Mouse (Mus musculus) hindbrain, embryonic 12.5 days (tissue): ENCODE measurements around the gene Pan3. TPM values are rescaled to one million over a fixed set of nuclear protein-coding genes. Genes with fewer than 3 reads are reported as not detected.

Experiments used
- ATAC-seq: fragments of 200-750 bp; cut with Nextera tagmentation; 2 replicates; pipeline ENCODE4 v1.8.0; 2017; ENCODE audit warnings: moderate TSS enrichment; ENCODE audit not compliant: low FRiP score
- H3K27ac ChIP-seq: fragments of 300-500 bp; sonication (generic); 2 replicates; pipeline ENCODE4 v1.5.1; 2016; ENCODE audit warnings: mild to moderate bottlenecking
- H3K27me3 ChIP-seq: fragments of 300-500 bp; sonication (generic); 2 replicates; pipeline ENCODE4 v1.6.1; 2016; ENCODE audit warnings: mild to moderate bottlenecking
- H3K36me3 ChIP-seq: fragments of 300-500 bp; sonication (generic); 2 replicates; pipeline ENCODE4 v1.6.1; 2016; ENCODE audit warnings: mild to moderate bottlenecking
- H3K4me1 ChIP-seq: fragments of 300-500 bp; sonication (generic); 2 replicates; pipeline ENCODE4 v1.6.1; 2016
- H3K4me2 ChIP-seq: fragments of 300-500 bp; sonication (generic); replicated peaks from 2 replicates; pipeline ENCODE4 v1.6.1; 2016; ENCODE audit warnings: mild to moderate bottlenecking
- H3K4me3 ChIP-seq: fragments of 300-500 bp; sonication (generic); 2 replicates; pipeline ENCODE4 v1.5.1; 2016; ENCODE audit warnings: mild to moderate bottlenecking
- H3K9ac ChIP-seq: fragments of 300-500 bp; sonication (generic); 2 replicates; pipeline ENCODE4 v1.6.1; 2016; ENCODE audit warnings: mild to moderate bottlenecking, moderate library complexity
- H3K9me3 ChIP-seq: fragments of 300-500 bp; sonication (generic); replicated peaks from 2 replicates; pipeline ENCODE4 v1.6.1; 2016; ENCODE audit warnings: mild to moderate bottlenecking
- WGBS: fragments of 180-500 bp; shearing (Covaris S2); methylation state at CpG from one replicate; pipeline ENCODE4 v1.1.7; 2016; 5-methylcytosine and 5-hydroxymethylcytosine counted together
- polyA plus RNA-seq: library from polyadenylated mRNA; unstranded; fragments of >200 nt; fragmentation: Nextera tagmentation; extraction: Ambion mirVana; gene quantifications from 2 replicates; pipeline ENCODE4 v1.2.1, GENCODE M21; 2016

Gene Pan3
- polyA plus RNA-seq, 1 experiment from 2014 or later = 56.4 TPM

- 82% methylated on average over 5 of the region's 5 CpGs for WGBS
- no peak for ATAC-seq
- H3K4me1 ChIP-seq = no peaks in the 10 kb centered on the region
- no peaks in the 10 kb centered on the region for H3K9me3 ChIP-seq
- no peak overlapping the region for H3K27ac ChIP-seq
- no peak overlapping the region for H3K4me2 ChIP-seq
- H3K36me3 ChIP-seq = no peaks in the 10 kb centered on the region
- no peak overlapping the region for H3K9ac ChIP-seq
- H3K27me3 ChIP-seq = peaks cover 8% of the 10 kb centered on the region
- no peak overlapping the region for H3K4me3 ChIP-seq
These were observed 23.8 kb upstream of the Pan3 start for GRCm38 (mm10) chr5:147406135-147406534.

- Histone ChIP-seq H3K9me3 (no peaks in the 10 kb centered on the region), H3K4me1 (no peaks in the 10 kb centered on the region), H3K36me3 (no peaks in the 10 kb centered on the region), H3K27ac (no peak overlapping the region), H3K9ac (no peak overlapping the region), H3K27me3 (no peaks in the 10 kb centered on the region; the same call in 1 of the 2 replicates), H3K4me3 (0 out of 2 replicates have a peak overlapping the region, but pooled peaks have one; percentile 8), H3K4me2 (peak overlapping the region; percentile 25)
- ATAC-seq = no peak
- WGBS = 63% methylated on average over 29 of the region's 29 CpGs
These were observed 21.2 kb upstream of the Pan3 start for GRCm38 (mm10) chr5:147408731-147409130.

GRCm38 (mm10) chr5:147410585-147410984 lies 19.4 kb upstream of the Pan3 start:
- Histone ChIP-seq H3K4me1 (no peaks in the 10 kb centered on the region), H3K9me3 (no peaks in the 10 kb centered on the region), H3K4me2 (no peak overlapping the region), H3K9ac (no peak overlapping the region), H3K27ac (no peak overlapping the region), H3K27me3 (no peaks in the 10 kb centered on the region), H3K36me3 (no peaks in the 10 kb centered on the region), H3K4me3 (no peak overlapping the region)
- WGBS = 79% methylated on average over 6 of the region's 6 CpGs
- no peak for ATAC-seq

- 84% methylated on average over 1 of the region's 1 CpGs for WGBS
- H3K36me3 ChIP-seq = no peaks in the 10 kb centered on the region
- no peaks in the 10 kb centered on the region for H3K4me1 ChIP-seq
- no peak overlapping the region for H3K9ac ChIP-seq
- H3K9me3 ChIP-seq = no peaks in the 10 kb centered on the region
- H3K4me2 ChIP-seq = no peak overlapping the region
- ATAC-seq = no peak
- H3K4me3 ChIP-seq = no peak overlapping the region
- H3K27ac ChIP-seq = no peak overlapping the region
- no peaks in the 10 kb centered on the region for H3K27me3 ChIP-seq
These were observed 12.0 kb upstream of the Pan3 start for GRCm38 (mm10) chr5:147417986-147418385.

GRCm38 (mm10) chr5:147418394-147419121 lies 11.4 kb upstream of the Pan3 start:
- ATAC-seq = no peak
- WGBS = 52% methylated on average over 10 of the region's 10 CpGs
- Histone ChIP-seq H3K27ac (no peak overlapping the region), H3K27me3 (no peaks in the 10 kb centered on the region), H3K36me3 (no peaks in the 10 kb centered on the region), H3K9ac (no peak overlapping the region), H3K9me3 (no peaks in the 10 kb centered on the region), H3K4me2 (no peak overlapping the region), H3K4me3 (no peak overlapping the region), H3K4me1 (no peaks in the 10 kb centered on the region)

GRCm38 (mm10) chr5:147423612-147424011 lies 6.3 kb upstream of the Pan3 start:
- Histone ChIP-seq H3K36me3 (no peaks in the 10 kb centered on the region), H3K4me1 (no peaks in the 10 kb centered on the region; the same call in 1 of the 2 replicates), H3K9me3 (no peaks in the 10 kb centered on the region), H3K4me3 (no peak overlapping the region), H3K9ac (no peak overlapping the region), H3K27ac (no peak overlapping the region), H3K4me2 (no peak overlapping the region), H3K27me3 (no peaks in the 10 kb centered on the region)
- 36% methylated on average over 6 of the region's 6 CpGs for WGBS
- ATAC-seq = no peak

- H3K4me2 ChIP-seq = no peak overlapping the region
- no peaks in the 10 kb centered on the region for H3K9me3 ChIP-seq
- no peak overlapping the region for H3K4me3 ChIP-seq
- H3K27me3 ChIP-seq = no peaks in the 10 kb centered on the region
- H3K4me1 ChIP-seq = peaks cover 9% of the 10 kb centered on the region
- WGBS = 77% methylated on average over 4 of the region's 4 CpGs
- no peak overlapping the region for H3K9ac ChIP-seq
- ATAC-seq = no peak
- H3K27ac ChIP-seq = no peak overlapping the region
- H3K36me3 ChIP-seq = no peaks in the 10 kb centered on the region
These were observed 3.7 kb upstream of the Pan3 start for GRCm38 (mm10) chr5:147426048-147426805.

- peak overlapping the region; percentile 99 for H3K27ac ChIP-seq
- H3K27me3 ChIP-seq = no peaks in the 10 kb centered on the region
- H3K36me3 ChIP-seq = 0 out of 2 replicates have a peak, but pooled peaks cover 4% of the 10 kb centered on the region
- H3K4me2 ChIP-seq = peak overlapping the region; percentile 77
- H3K4me3 ChIP-seq = peak overlapping the region; percentile 99
- WGBS = under 1% methylated on average over 58 of the region's 91 CpGs
- peak; percentile 90 for ATAC-seq
- H3K4me1 ChIP-seq = peaks cover 33% of the 10 kb centered on the region
- no peaks in the 10 kb centered on the region for H3K9me3 ChIP-seq
- peak overlapping the region; percentile 98 for H3K9ac ChIP-seq
These were observed 487 bp downstream of the Pan3 start for GRCm38 (mm10) chr5:147430361-147430935.

GRCm38 (mm10) chr5:147430936-147431839 lies 1.2 kb downstream of the Pan3 start:
- no peaks in the 10 kb centered on the region for H3K27me3 ChIP-seq
- H3K4me2 ChIP-seq = peak overlapping the region; percentile 77
- H3K4me1 ChIP-seq = peaks cover 38% of the 10 kb centered on the region
- peak; percentile 70 for ATAC-seq
- under 1% methylated on average over 52 of the region's 68 CpGs for WGBS
- peak overlapping the region; percentile 99 for H3K27ac ChIP-seq
- peak overlapping the region; percentile 99 for H3K4me3 ChIP-seq
- H3K36me3 ChIP-seq = 0 out of 2 replicates have a peak, but pooled peaks cover 4% of the 10 kb centered on the region
- H3K9ac ChIP-seq = peak overlapping the region; percentile 98
- no peaks in the 10 kb centered on the region for H3K9me3 ChIP-seq

- WGBS = 93% methylated on average over 8 of the region's 8 CpGs
- Histone ChIP-seq H3K27ac (no peak overlapping the region), H3K27me3 (no peaks in the 10 kb centered on the region), H3K36me3 (0 out of 2 replicates have a peak, but pooled peaks cover 4% of the 10 kb centered on the region), H3K4me3 (no peak overlapping the region), H3K9me3 (no peaks in the 10 kb centered on the region), H3K4me2 (0 out of 2 replicates have a peak overlapping the region, but pooled peaks have one; percentile 30), H3K4me1 (peaks cover 43% of the 10 kb centered on the region), H3K9ac (no peak overlapping the region)
- ATAC-seq = no peak
These were observed 3.0 kb downstream of the Pan3 start for GRCm38 (mm10) chr5:147432927-147433326.

- H3K9me3 ChIP-seq = no peaks in the 10 kb centered on the region
- 0 out of 2 replicates have a peak, but pooled peaks cover 9% of the 10 kb centered on the region for H3K36me3 ChIP-seq
- no peak overlapping the region for H3K9ac ChIP-seq
- H3K27me3 ChIP-seq = no peaks in the 10 kb centered on the region
- H3K4me1 ChIP-seq = peaks cover 36% of the 10 kb centered on the region
- no peak overlapping the region for H3K27ac ChIP-seq
- no peak overlapping the region for H3K4me3 ChIP-seq
- 76% methylated on average over 4 of the region's 4 CpGs for WGBS
- no peak for ATAC-seq
- no peak overlapping the region for H3K4me2 ChIP-seq
These were observed 5.3 kb downstream of the Pan3 start for GRCm38 (mm10) chr5:147435224-147435623.
